Mouse (Mus musculus): ENCODE measurements around the gene Vmn2r124.
"Not testable (repeated sequence)": the region's sequence is repeated elsewhere in the genome, so short reads cannot be mapped to it uniquely, and the experiment has no call there.

Gene Vmn2r124

DNA sequence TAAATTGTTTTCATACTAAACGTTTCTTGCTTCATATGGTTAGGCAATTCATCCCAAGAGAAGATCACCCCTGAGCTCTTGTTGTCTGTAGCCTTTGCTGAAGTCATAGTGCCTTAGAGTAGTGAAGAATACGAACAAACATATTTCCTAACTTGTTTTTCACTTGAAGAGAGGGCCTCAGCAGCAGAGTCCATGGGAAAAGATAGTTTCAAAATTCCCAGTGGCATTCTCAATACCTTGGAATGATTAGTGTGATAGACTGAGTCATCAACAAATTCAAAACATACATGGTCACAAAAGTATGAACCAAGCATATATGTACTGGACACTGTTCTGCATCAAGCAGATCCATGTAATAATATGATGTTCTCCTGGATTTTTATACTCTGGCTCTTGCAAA lies at the start of gene Vmn2r124:
Vmn2r124 (plus strand) TSS at position 301 of the 400 bp plus-strand sequence.
- no peak for DNase-seq

DNA sequence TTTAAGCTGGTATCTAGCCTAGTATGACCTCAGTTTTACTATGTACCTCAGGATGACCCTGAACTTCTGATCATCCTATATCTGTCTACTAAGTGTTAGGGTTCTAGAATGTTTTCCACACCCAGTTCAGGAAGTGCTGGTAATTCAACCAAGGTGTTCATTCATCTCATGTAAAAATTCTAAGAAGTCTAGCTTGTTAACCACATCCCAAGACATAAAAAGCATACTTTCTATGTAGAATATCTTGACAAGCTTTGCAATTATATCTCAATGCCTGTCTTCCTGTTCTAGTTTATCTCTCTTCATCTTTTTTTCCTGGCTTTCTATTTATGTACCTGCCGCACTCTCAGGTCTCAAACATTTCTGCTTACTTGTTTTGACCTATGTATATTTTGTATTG lies 44.5 kb upstream of the Vmn2r124 start:
- no peak for DNase-seq

DNA sequence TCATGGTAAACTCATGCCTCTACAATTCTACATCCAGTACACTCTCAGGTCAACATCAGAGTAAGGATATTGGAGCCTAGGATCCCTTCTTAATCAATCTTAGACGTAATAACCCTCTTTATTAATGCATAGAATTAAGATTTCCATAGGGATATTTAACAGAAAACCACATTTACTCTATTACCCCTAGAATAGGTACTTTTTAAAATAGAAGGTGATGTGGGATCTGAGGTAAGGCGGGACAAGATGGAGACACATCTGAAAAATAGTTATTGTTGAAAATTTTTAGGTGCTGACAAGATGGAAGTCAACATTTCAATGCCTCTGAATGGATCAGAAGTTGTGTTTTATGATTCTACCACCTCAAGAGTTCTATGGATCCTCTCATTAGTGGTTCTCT lies 27.8 kb upstream of the Vmn2r124 start, which contains the start of gene Fpr-rs4:
Fpr-rs4 (plus strand) TSS at position 301 of the 400 bp plus-strand sequence.
- DNase-seq = no peak

DNA sequence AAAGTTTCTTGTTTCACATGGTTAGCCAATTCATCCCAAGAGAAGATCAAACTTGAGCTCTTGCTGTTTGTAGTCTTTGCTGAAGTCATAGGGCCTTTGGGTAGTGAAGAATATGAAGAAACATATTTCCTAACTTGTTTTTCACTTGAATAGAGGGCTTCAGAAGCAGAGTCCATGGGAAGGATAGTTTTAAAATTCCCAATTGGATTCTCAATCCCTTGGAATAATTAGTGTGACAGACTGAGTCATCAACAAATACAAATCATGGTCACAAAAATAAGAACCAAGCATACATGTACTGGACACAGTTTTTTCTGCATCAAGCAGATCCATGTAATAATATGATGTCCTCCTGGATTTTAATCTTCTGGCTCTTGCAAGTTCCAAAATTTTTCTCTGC lies 35.5 kb downstream of the Vmn2r124 start, which contains the start of gene Vmn2r91:
Vmn2r91 (plus strand) TSS at position 301 of the 400 bp plus-strand sequence.
- not testable (repeated sequence) for DNase-seq

DNA sequence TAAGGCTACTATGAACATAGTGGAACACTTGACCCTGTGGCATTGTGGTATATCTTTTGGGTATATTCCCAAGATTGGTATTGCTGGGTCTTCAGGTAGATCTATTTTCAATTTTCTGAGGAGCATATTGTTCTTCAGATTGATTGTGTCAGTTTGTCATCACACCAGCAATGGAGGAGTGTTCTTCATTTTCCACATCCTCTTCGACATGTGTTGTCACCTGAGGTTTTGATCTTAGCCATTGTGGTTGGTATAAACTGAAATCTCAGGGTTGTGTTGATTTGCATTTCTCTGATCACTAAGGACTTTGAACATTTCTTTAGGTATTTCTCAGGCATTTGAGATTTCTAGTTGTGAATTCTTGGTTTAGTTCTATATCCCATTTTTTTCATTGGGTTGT lies 46.4 kb downstream of the Vmn2r124 start:
- DNase-seq = not testable (repeated sequence)

DNA sequence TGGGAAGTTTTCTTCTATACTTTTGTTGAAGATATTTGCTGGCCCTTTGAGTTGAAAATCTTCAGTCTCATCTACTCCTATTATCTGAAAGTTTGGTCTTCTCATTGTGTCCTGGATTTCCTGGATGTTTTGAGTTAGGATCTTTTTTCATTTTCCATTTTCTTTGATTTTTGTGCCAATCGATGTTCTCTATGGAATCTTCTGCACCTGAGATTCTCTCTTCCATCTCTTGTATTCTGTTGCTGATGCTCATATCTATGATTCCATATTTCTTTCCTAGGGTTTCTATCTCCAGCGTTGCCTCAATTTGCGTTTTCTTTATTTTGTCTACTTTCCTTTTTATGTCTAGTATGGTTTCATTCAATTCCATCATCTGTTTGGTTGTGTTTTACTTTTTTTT lies 53.0 kb downstream of the Vmn2r124 start:
- not testable (repeated sequence) for DNase-seq
